Mouse (Mus musculus) liver, postnatal 0 days (tissue): ENCODE data around the gene Pgm5.

ENCODE experiments used
- CTCF ChIP-seq: sonication (generic); IDR thresholded peaks from 2 replicates; pipeline ENCODE4 v1.5.1; 2016; ENCODE audit warnings: antibody characterized with exemption, low read depth
- EP300 ChIP-seq: IDR thresholded peaks from 2 replicates; pipeline ENCODE4 v1.6.1; 2016; ENCODE audit warnings: antibody characterized with exemption, low read depth, mild to moderate bottlenecking

- TF ChIP-seq CTCF (no peak), EP300 (peak; percentile 89)
Observed at GRCm38 (mm10) chr19:24794350-24794749, 67.3 kb downstream of the Pgm5 start.
